Mouse (Mus musculus) forebrain, embryonic 15.5 days (tissue): ENCODE measurements around the gene Dyrk1a. TPM values are rescaled to one million over a fixed set of nuclear protein-coding genes. Genes with fewer than 3 reads are reported as not detected.

Experiments used
- ATAC-seq: fragments of 200-750 bp; cut with Nextera tagmentation; replicated peaks from 2 replicates; pipeline ENCODE4 v1.8.0; 2017; ENCODE audit warnings: mild to moderate bottlenecking, moderate TSS enrichment, moderate library complexity
- H3K27ac ChIP-seq: fragments of 300-500 bp; sonication (generic); replicated peaks from 2 replicates; pipeline ENCODE4 v1.5.1; 2015; ENCODE audit warnings: mild to moderate bottlenecking, inconsistent platforms
- H3K27me3 ChIP-seq: fragments of 300-500 bp; sonication (generic); 2 replicates; pipeline ENCODE4 v1.6.1; 2015; ENCODE audit warnings: inconsistent platforms
- H3K36me3 ChIP-seq: fragments of 300-500 bp; sonication (generic); 2 replicates; pipeline ENCODE4 v1.6.1; 2015; ENCODE audit warnings: mild to moderate bottlenecking, inconsistent platforms
- H3K4me1 ChIP-seq: fragments of 300-500 bp; sonication (generic); 2 replicates; pipeline ENCODE4 v1.6.1; 2015; ENCODE audit warnings: inconsistent platforms
- H3K4me2 ChIP-seq: fragments of 300-500 bp; sonication (generic); replicated peaks from 2 replicates; pipeline ENCODE4 v1.6.1; 2015; ENCODE audit warnings: mild to moderate bottlenecking, inconsistent platforms
- H3K4me3 ChIP-seq: fragments of 300-500 bp; sonication (generic); 2 replicates; pipeline ENCODE4 v1.5.1; 2015; ENCODE audit warnings: mild to moderate bottlenecking, inconsistent platforms
- H3K9ac ChIP-seq: fragments of 300-500 bp; sonication (generic); replicated peaks from 2 replicates; pipeline ENCODE4 v1.6.1; 2015; ENCODE audit warnings: mild to moderate bottlenecking, inconsistent platforms
- H3K9me3 ChIP-seq: fragments of 300-500 bp; sonication (generic); 2 replicates; pipeline ENCODE4 v1.6.1; 2016; ENCODE audit warnings: inconsistent platforms
- WGBS: fragments of 180-500 bp; shearing (Covaris S2); methylation state at CpG from one replicate; pipeline ENCODE4 v1.1.7; 2015; ENCODE audit warnings: mixed read lengths; 5-methylcytosine and 5-hydroxymethylcytosine counted together
- polyA plus RNA-seq: library from polyadenylated mRNA; unstranded; fragments of >200 nt; fragmentation: Nextera tagmentation; extraction: Ambion mirVana; gene quantifications from 2 replicates; pipeline ENCODE4 v1.2.1, GENCODE M21; 2015

Gene Dyrk1a
- polyA plus RNA-seq, 1 experiment from 2014 or later: 12.8 TPM

DNA sequence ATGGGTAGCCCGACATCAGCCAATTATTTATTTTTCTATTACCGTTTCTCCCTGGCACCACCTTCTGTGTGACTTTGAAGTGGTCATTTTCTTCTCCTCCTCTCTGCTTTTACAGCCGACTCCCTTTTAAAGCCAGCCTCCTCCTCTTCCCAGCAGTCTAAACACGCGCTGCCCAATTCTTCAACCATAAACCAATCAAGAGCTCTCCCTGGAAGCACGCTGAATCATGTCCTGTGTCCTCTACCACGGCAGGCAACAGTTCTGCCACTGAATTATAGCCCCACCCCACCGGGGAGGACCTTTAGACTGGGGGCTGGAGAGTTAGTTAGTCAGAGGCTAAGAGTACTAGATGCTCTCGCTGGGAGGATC is 32.7 kb upstream of the Dyrk1a start:
- no peaks in the 10 kb centered on the region for H3K9me3 ChIP-seq
- 77% methylated on average over 9 of the region's 9 CpGs for WGBS
- H3K4me3 ChIP-seq: no peak overlapping the region
- no peak overlapping the region for H3K9ac ChIP-seq
- H3K27me3 ChIP-seq: no peaks in the 10 kb centered on the region
- no peak overlapping the region for H3K4me2 ChIP-seq
- H3K36me3 ChIP-seq: no peaks in the 10 kb centered on the region
- H3K4me1 ChIP-seq: no peaks in the 10 kb centered on the region
- no peak overlapping the region for H3K27ac ChIP-seq
- no peak for ATAC-seq

DNA sequence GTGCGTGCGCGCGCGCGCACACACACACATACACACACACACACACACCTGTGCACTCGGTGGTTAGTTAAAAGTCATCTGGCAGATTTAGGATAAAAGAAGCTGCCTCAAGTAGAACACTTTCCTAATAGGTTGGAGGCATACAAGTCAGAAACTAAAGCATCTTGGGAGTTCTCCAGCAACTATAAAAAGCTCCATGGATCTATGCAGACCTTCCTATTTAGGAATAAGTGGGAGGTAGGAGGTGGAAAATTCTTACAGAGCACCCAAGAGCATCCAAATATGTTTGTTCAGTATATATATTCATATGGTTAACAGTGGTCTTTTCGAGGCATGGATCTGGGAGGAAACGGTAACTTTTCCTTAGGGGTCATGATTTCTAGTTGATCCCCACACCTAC is 29.7 kb upstream of the Dyrk1a start:
- H3K4me1 ChIP-seq: no peaks in the 10 kb centered on the region
- H3K4me3 ChIP-seq: no peak overlapping the region
- no peak for ATAC-seq
- no peaks in the 10 kb centered on the region for H3K9me3 ChIP-seq
- no peak overlapping the region for H3K9ac ChIP-seq
- no peaks in the 10 kb centered on the region for H3K27me3 ChIP-seq
- no peak overlapping the region for H3K27ac ChIP-seq
- WGBS: 96% methylated on average over 9 of the region's 9 CpGs
- no peak overlapping the region for H3K4me2 ChIP-seq
- no peaks in the 10 kb centered on the region for H3K36me3 ChIP-seq

DNA sequence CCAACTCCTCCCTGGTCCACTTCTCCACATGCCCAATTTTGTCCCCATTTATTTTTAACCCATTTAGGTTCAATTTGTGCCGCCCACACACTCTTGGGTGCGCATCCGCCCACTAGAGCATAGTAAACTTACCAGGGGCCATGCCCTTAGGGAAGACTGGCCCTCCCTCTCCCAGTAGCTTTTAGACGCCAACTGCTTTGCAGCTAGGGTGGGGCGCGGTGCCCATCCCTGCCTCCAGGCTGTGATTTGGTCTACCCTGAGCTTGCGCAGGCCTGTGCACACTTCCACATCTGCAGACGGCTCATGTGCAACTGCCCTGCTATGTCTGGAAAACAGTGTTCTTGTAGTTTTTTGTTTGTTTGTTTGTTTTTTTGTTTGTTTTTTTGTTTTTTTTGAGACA is 26.9 kb upstream of the Dyrk1a start:
- no peaks in the 10 kb centered on the region for H3K27me3 ChIP-seq
- no peak overlapping the region for H3K27ac ChIP-seq
- no peaks in the 10 kb centered on the region for H3K9me3 ChIP-seq
- no peak for ATAC-seq
- no peak overlapping the region for H3K9ac ChIP-seq
- H3K4me3 ChIP-seq: no peak overlapping the region
- no peaks in the 10 kb centered on the region for H3K4me1 ChIP-seq
- H3K36me3 ChIP-seq: no peaks in the 10 kb centered on the region
- 90% methylated on average over 8 of the region's 8 CpGs for WGBS
- no peak overlapping the region for H3K4me2 ChIP-seq

DNA sequence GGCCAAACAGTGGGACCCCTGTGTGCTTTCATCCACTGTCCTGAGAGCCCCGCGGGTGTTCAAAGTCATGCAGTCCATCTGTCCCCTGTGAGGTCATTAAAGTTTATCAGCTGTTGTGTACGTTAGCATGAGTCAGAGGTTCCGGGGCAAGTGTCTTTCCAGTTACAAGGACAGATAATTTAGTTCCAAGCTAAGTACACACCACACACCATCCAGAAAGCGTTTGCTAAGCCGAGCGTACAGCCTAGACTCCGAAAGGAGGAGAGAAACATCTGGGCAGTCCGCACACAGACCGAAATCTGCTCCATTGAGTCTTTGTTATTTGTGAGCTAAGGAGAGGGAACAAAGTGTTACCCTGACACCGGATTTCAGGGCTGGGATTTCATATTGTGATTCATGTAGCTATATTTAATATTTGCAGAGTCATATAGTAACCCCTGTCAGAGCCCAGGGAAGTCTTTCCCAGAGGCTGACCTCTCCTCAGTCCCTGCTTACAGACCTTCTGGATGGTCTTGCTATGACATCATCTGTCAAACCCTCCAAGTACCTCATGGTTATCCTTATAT is 25.2 kb upstream of the Dyrk1a start:
- Histone ChIP-seq H3K9ac (no peak overlapping the region), H3K9me3 (no peaks in the 10 kb centered on the region), H3K27me3 (no peaks in the 10 kb centered on the region), H3K27ac (no peak overlapping the region), H3K36me3 (no peaks in the 10 kb centered on the region), H3K4me1 (no peaks in the 10 kb centered on the region), H3K4me2 (no peak overlapping the region), H3K4me3 (no peak overlapping the region)
- 75% methylated on average over 11 of the region's 11 CpGs for WGBS
- no peak for ATAC-seq

DNA sequence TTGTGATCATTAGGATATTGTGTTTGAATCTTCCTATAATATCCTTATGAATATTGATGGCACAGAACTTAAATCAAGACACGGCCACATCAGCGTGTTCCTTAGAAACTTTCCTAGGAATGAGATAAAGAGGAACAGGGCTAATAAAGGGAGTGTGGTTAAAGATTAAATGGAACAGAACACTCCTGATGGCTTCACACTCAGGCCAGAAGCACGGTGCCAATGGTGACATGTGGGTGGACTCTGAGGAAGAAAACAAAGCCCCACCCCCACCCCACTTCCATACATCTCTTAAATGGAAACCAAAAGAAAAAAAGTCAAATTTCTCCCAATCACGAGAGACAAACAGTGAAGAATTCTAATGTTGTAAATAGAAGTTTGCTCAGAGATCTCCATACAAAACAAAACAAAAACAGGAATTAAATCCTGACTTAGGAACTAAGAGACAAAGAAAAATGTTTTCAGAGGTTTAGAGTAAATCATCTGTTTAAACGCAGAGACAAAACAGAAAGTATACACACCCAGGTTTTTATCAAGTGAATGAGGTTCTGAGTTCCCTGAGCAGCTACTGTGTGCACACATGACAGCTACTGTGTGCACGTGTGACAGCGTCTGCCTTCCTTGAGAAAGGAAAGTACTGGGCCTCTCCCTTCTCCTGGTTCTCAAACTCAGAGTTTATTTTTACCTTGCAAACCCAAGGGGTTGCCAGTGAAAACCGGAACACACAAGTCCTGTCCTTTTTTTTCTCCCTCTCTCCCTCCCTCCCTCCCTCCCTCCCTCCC is 23.8 kb upstream of the Dyrk1a start:
- Histone ChIP-seq H3K27ac (no peak overlapping the region), H3K9ac (no peak overlapping the region), H3K4me3 (no peak overlapping the region), H3K36me3 (no peaks in the 10 kb centered on the region), H3K27me3 (no peaks in the 10 kb centered on the region), H3K4me1 (no peaks in the 10 kb centered on the region), H3K4me2 (no peak overlapping the region), H3K9me3 (no peaks in the 10 kb centered on the region)
- ATAC-seq: no peak
- 67% methylated on average over 8 of the region's 8 CpGs for WGBS

DNA sequence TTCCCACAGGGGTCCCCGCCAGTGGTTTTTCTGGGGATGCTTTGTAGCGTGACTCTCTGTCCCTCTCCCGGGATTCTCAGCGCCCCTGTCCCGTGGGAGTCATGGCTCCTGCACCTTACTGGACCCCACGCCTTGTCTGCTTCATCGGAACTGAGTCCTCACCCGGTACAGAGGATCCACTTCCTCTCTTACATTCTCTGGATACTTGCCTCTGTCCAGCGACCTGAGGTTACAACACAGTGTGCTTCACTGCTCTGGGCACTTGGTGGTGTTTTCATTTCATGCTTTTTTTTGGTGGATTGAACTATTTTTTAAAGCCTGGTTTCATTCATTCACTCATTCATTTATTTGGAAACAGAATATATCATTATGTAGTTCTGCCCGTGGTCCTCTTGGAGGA is 20.0 kb upstream of the Dyrk1a start:
- no peak overlapping the region for H3K9ac ChIP-seq
- H3K4me3 ChIP-seq: no peak overlapping the region
- no peaks in the 10 kb centered on the region for H3K9me3 ChIP-seq
- H3K27me3 ChIP-seq: no peaks in the 10 kb centered on the region
- no peak overlapping the region for H3K4me2 ChIP-seq
- no peaks in the 10 kb centered on the region for H3K4me1 ChIP-seq
- no peaks in the 10 kb centered on the region for H3K36me3 ChIP-seq
- no peak overlapping the region for H3K27ac ChIP-seq
- ATAC-seq: no peak
- 83% methylated on average over 10 of the region's 10 CpGs for WGBS

DNA sequence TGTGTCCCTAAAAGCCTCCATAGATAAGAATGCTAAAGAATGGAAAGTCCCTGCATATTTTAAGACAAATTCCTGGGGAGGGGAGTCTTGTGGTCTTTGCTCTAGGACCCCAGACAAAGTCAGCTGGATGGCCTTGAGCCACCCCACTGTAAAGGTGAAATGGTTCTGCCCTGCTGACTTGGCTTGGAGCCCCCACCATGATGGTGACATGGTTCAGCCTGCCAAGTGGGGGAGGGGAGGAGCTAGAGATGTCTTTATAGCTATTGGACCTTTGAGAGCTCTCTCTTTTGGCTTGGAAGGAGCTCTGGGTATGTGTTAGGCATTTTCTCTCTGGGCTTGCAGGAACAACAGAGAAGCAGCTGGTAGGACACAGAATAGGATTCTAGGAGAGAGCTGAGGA is 17.9 kb upstream of the Dyrk1a start:
- Histone ChIP-seq H3K4me3 (no peak overlapping the region), H3K36me3 (no peaks in the 10 kb centered on the region), H3K27ac (no peak overlapping the region), H3K4me2 (no peak overlapping the region), H3K27me3 (no peaks in the 10 kb centered on the region), H3K9me3 (no peaks in the 10 kb centered on the region), H3K9ac (no peak overlapping the region), H3K4me1 (no peaks in the 10 kb centered on the region)
- ATAC-seq: no peak

DNA sequence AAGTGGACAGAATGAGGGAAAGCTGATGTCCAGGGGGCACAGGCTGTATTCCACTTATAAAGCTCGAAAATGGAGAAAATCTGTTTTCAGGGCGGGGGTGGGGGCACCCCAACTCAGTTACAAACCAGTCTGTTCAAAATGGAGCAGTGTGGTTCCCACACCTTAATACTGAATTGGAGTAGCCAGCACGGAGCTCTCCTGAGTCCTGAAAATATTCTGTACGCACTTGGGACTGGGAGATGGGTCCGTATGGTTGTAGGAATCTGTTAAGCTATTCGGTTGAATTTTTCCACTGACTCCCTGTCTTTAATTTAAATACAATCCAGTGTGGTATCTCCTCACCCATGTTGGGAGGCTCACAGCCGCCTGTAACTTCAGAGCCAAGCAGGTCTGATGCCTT is 14.5 kb upstream of the Dyrk1a start:
- Histone ChIP-seq H3K4me3 (no peak overlapping the region), H3K27me3 (no peaks in the 10 kb centered on the region), H3K27ac (no peak overlapping the region), H3K9me3 (no peaks in the 10 kb centered on the region), H3K36me3 (no peaks in the 10 kb centered on the region), H3K4me2 (no peak overlapping the region), H3K4me1 (no peaks in the 10 kb centered on the region), H3K9ac (no peak overlapping the region)
- WGBS: 91% methylated on average over 7 of the region's 7 CpGs
- ATAC-seq: no peak

DNA sequence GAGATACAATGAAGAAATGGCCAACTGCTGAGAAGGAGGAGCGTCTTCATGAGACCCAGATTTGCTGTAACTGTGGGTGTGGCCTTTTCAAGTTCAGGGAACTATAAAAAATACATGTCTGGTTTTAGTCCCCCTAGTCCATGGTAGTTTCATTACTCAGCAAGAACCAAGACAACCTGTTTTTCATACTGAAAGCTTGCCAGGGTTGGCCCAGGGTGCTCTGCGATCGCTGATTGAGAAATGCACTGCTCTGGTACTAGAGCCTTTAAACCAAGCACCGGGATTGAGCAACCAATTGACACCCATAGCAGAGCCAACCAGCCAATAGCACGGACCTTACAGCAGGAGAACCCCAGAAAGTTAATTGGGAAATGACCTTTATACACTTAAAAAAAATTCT is 13.6 kb upstream of the Dyrk1a start:
- Histone ChIP-seq H3K27me3 (no peaks in the 10 kb centered on the region), H3K4me1 (no peaks in the 10 kb centered on the region), H3K9me3 (no peaks in the 10 kb centered on the region), H3K4me3 (no peak overlapping the region), H3K36me3 (no peaks in the 10 kb centered on the region), H3K4me2 (no peak overlapping the region), H3K9ac (no peak overlapping the region), H3K27ac (no peak overlapping the region)
- WGBS: 81% methylated on average over 5 of the region's 5 CpGs
- no peak for ATAC-seq

DNA sequence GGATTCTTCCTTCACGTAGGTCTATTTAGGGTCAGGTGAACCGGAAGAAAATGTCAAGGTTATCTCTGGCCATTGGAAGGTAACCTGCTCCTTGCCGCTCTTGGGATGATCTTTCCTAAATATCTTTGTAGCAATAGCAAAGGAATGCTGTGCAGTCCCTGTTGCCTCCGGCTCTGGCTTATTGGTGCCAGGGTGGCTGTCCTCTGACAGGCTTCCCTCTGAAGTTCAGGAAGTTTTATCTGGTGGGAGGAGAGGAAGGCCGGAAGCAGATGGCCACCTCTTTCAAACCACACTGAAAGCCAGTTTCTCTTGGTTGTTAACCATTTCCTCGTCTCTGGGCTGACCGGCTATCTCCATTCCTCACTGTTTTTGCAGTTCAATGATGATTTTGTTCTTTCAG is 10.5 kb upstream of the Dyrk1a start:
- H3K4me3 ChIP-seq: no peak overlapping the region
- WGBS: 79% methylated on average over 7 of the region's 7 CpGs

DNA sequence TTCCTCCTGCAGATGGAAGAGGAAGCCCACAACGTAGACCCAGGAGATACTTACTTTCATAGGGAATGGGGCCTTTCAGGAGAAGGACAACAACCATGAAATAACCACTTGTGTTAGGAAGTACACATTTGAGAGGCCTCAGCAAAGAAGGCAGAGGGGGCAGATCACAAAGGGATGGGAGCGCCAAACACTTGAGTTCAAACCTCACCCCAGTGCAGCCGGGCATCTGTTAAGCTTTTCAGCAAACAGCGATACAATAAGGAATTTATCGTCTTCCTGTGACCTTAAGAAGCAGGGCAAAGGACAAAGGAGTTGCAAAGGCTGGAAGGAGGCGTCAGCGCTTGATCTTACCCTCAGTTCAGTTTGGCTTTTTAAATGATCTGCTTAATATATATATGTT is 10.0 kb upstream of the Dyrk1a start:
- WGBS: 73% methylated on average over 7 of the region's 7 CpGs
- no peaks in the 10 kb centered on the region for H3K27me3 ChIP-seq
- no peak overlapping the region for H3K4me2 ChIP-seq
- H3K36me3 ChIP-seq: no peaks in the 10 kb centered on the region
- H3K9me3 ChIP-seq: no peaks in the 10 kb centered on the region
- no peak overlapping the region for H3K9ac ChIP-seq
- H3K27ac ChIP-seq: no peak overlapping the region
- H3K4me3 ChIP-seq: no peak overlapping the region
- no peak for ATAC-seq
- H3K4me1 ChIP-seq: no peaks in the 10 kb centered on the region

More for the DNA sequence above, 10.5 kb upstream of the Dyrk1a start:
- no peak overlapping the region for H3K27ac ChIP-seq
- no peak for ATAC-seq
- H3K9ac ChIP-seq: no peak overlapping the region
- no peaks in the 10 kb centered on the region for H3K36me3 ChIP-seq
- H3K4me1 ChIP-seq: no peaks in the 10 kb centered on the region
- no peaks in the 10 kb centered on the region for H3K9me3 ChIP-seq
- no peaks in the 10 kb centered on the region for H3K27me3 ChIP-seq
- no peak overlapping the region for H3K4me2 ChIP-seq

DNA sequence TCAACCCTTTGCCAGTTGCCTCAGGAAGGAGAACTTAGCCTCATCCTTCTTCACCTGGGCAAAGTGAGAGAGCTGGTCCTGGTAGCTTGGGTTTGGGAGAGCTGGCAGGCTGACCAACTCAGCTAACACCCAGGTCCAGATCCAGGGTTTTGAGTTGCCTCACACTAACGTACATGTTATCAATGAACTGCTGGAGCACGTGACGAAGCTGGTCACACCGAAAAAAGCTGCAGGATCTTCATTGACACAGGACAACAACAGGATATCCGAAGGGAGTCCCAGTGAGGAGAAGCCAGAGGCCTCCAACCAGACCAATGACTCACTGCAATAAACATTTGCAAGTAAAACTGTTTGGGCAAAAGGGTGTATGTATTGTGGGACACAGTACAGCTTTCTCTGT is 9.2 kb upstream of the Dyrk1a start:
- H3K27ac ChIP-seq: no peak overlapping the region
- ATAC-seq: no peak
- H3K4me3 ChIP-seq: no peak overlapping the region
- H3K9me3 ChIP-seq: no peaks in the 10 kb centered on the region
- H3K36me3 ChIP-seq: no peaks in the 10 kb centered on the region
- 81% methylated on average over 5 of the region's 5 CpGs for WGBS
- H3K27me3 ChIP-seq: no peaks in the 10 kb centered on the region
- no peaks in the 10 kb centered on the region for H3K4me1 ChIP-seq
- no peak overlapping the region for H3K4me2 ChIP-seq
- H3K9ac ChIP-seq: no peak overlapping the region

DNA sequence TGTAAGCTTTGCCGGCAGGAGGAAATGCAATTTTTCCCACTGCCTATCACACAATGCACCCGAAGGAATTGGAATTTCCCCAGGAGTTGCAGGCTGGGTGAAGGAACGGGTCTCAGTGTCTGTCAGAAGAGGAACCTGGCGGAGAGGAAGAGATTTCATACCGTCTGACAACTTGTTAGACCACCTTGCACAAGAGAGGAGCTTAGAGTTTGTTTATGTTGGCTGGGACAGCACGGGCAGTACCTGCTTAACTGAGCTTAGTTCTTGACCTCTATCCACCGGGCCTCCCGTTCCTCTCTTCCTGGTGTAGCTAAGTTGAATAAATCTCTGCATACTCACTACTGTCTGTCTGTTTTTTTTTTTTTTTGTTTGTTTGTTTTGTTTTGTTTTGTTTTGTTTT is 3.7 kb upstream of the Dyrk1a start:
- Histone ChIP-seq H3K27ac (no peak overlapping the region), H3K4me1 (peaks cover under 1% of the 10 kb centered on the region; the same call in 1 of the 2 replicates), H3K36me3 (no peaks in the 10 kb centered on the region), H3K9ac (no peak overlapping the region), H3K9me3 (no peaks in the 10 kb centered on the region), H3K4me3 (no peak overlapping the region), H3K4me2 (no peak overlapping the region), H3K27me3 (no peaks in the 10 kb centered on the region)
- ATAC-seq: no peak
- 78% methylated on average over 8 of the region's 8 CpGs for WGBS
